Mouse (Mus musculus) embryonic facial prominence, embryonic 14.5 days (tissue): ENCODE measurements around the gene Cdc14a. TPM values are rescaled to one million over a fixed set of nuclear protein-coding genes. Genes with fewer than 3 reads are reported as not detected.
A peak's percentile ranks its signal among the peaks of the same experiment; 100 is the strongest.

ENCODE experiments used
- ATAC-seq: fragments of 200-750 bp; cut with Nextera tagmentation; 2 replicates; pipeline ENCODE4 v1.8.0; 2017; ENCODE audit warnings: low read depth, moderate number of reproducible peaks, moderate TSS enrichment
- DNase-seq: peaks from one replicate; pipeline ENCODE4 v3.0.0-alpha.2; 2015; ENCODE audit warnings: low spot score
- H3K27ac ChIP-seq: fragments of 300-500 bp; sonication (generic); replicated peaks from 2 replicates; pipeline ENCODE4 v1.5.1; 2014; ENCODE audit warnings: low read depth, mild to moderate bottlenecking, low read length, moderate library complexity
- H3K27me3 ChIP-seq: fragments of 300-500 bp; sonication (generic); replicated peaks from 2 replicates; pipeline ENCODE4 v1.6.1; 2014; ENCODE audit warnings: low read length; ENCODE audit not compliant: control insufficient read depth, insufficient read depth
- H3K36me3 ChIP-seq: fragments of 300-500 bp; sonication (generic); 2 replicates; pipeline ENCODE4 v1.6.1; 2014; ENCODE audit warnings: low read length, mixed read lengths; ENCODE audit not compliant: control insufficient read depth, insufficient read depth
- H3K4me1 ChIP-seq: fragments of 300-500 bp; sonication (generic); 2 replicates; pipeline ENCODE4 v1.6.1; 2014; ENCODE audit warnings: antibody characterized with exemption, low read length; ENCODE audit not compliant: control insufficient read depth, insufficient read depth
- H3K4me2 ChIP-seq: fragments of 300-500 bp; sonication (generic); 2 replicates; pipeline ENCODE4 v1.6.1; 2014; ENCODE audit warnings: low read depth, mild to moderate bottlenecking, low read length, moderate library complexity, mixed read lengths
- H3K4me3 ChIP-seq: fragments of 300-500 bp; sonication (generic); 2 replicates; pipeline ENCODE4 v1.5.1; 2014; ENCODE audit warnings: low read depth, mild to moderate bottlenecking, low read length
- H3K9ac ChIP-seq: fragments of 300-500 bp; sonication (generic); 2 replicates; pipeline ENCODE4 v1.6.1; 2014; ENCODE audit warnings: low read depth, mild to moderate bottlenecking, low read length, moderate library complexity, mixed read lengths
- H3K9me3 ChIP-seq: fragments of 300-500 bp; sonication (generic); 2 replicates; pipeline ENCODE4 v1.6.1; 2016; ENCODE audit warnings: low read length; ENCODE audit not compliant: control insufficient read depth
- WGBS: fragments of 180-500 bp; shearing (Covaris S2); extraction: QIAGEN DNeasy Blood & Tissue Kit; methylation state at CpG from one replicate; pipeline ENCODE4 v1.1.7; 2014; 5-methylcytosine and 5-hydroxymethylcytosine counted together
- polyA plus RNA-seq: library from polyadenylated mRNA; unstranded; fragments of >200 nt; fragmentation: Nextera tagmentation; extraction: Ambion mirVana; gene quantifications from 2 replicates; pipeline ENCODE4 v1.2.1, GENCODE M21; 2014

Gene Cdc14a
- polyA plus RNA-seq, 1 experiment from 2014 or later = 7.7 TPM

DNA sequence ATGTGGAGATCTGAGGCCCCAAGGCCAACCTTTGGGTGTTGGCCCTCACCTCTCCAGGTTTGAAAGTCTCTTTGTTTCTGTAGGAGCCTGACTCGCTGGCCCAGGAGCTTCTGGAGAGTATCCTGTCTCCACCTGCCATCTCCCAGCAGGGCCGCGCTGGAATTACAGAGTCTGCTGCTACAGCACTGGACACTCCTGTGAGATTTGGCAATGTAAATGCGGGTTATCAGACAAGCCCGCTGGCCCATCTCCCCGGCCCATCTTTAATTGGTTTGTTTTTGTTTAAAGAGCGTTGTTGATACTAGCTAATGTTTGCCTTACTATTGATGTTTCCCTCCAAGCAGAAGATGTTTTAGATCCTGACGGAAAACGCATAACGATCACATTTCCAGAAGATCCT is 15.0 kb downstream of the Cdc14a start:
- ATAC-seq (no peak), DNase-seq (no peak)
- WGBS = 84% methylated on average over 10 of the region's 10 CpGs
- Histone ChIP-seq H3K4me1 (peaks cover 2% of the 10 kb centered on the region; the same call in 1 of the 2 replicates), H3K36me3 (no peaks in the 10 kb centered on the region), H3K4me3 (no peak overlapping the region), H3K9me3 (no peaks in the 10 kb centered on the region), H3K4me2 (no peak overlapping the region), H3K27ac (no peak overlapping the region), H3K27me3 (no peaks in the 10 kb centered on the region), H3K9ac (no peak overlapping the region)

DNA sequence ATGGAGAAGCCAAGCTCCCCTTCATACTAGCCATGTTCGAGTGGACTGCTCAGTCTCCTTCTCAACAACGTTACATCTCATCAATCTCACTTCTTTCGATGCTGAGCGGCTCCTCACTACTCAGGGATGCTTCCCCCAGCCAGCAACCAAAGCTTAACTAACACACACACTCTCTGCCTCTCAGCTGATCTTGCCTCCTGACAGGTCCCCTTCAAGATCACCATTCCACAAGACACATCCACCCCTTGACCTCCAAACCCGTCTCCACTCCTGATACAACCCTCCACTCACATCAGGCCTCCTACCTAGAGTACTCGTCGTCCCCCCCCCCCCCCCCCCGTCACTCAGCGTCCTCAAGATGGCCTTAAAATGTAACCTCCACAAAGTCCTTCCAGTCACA is 18.3 kb downstream of the Cdc14a start:
- H3K4me3 ChIP-seq = no peak overlapping the region
- no peak overlapping the region; the same call in 1 of the 2 replicates for H3K27ac ChIP-seq
- no peak for DNase-seq
- H3K36me3 ChIP-seq = 0 out of 2 replicates have a peak, but pooled peaks cover 4% of the 10 kb centered on the region
- no peak for ATAC-seq
- H3K4me2 ChIP-seq = no peak overlapping the region
- no peaks in the 10 kb centered on the region for H3K27me3 ChIP-seq
- 90% methylated on average over 7 of the region's 9 CpGs for WGBS
- H3K9me3 ChIP-seq = no peaks in the 10 kb centered on the region
- no peak overlapping the region for H3K9ac ChIP-seq
- peaks cover 4% of the 10 kb centered on the region; the same call in 1 of the 2 replicates for H3K4me1 ChIP-seq

- H3K9me3 ChIP-seq = no peaks in the 10 kb centered on the region
- 0 out of 2 replicates have a peak, but pooled peaks cover 4% of the 10 kb centered on the region for H3K36me3 ChIP-seq
- H3K27ac ChIP-seq = no peak overlapping the region
- ATAC-seq (no peak), DNase-seq (no peak)
- H3K4me1 ChIP-seq = peaks cover 3% of the 10 kb centered on the region; the same call in 1 of the 2 replicates
- no peak overlapping the region for H3K9ac ChIP-seq
- no peak overlapping the region for H3K4me3 ChIP-seq
- no peaks in the 10 kb centered on the region for H3K27me3 ChIP-seq
- no peak overlapping the region for H3K4me2 ChIP-seq
- 85% methylated on average over 11 of the region's 11 CpGs for WGBS
Measured at GRCm38 (mm10) chr3:116401436-116401835, 22.4 kb downstream of the Cdc14a start.

DNA sequence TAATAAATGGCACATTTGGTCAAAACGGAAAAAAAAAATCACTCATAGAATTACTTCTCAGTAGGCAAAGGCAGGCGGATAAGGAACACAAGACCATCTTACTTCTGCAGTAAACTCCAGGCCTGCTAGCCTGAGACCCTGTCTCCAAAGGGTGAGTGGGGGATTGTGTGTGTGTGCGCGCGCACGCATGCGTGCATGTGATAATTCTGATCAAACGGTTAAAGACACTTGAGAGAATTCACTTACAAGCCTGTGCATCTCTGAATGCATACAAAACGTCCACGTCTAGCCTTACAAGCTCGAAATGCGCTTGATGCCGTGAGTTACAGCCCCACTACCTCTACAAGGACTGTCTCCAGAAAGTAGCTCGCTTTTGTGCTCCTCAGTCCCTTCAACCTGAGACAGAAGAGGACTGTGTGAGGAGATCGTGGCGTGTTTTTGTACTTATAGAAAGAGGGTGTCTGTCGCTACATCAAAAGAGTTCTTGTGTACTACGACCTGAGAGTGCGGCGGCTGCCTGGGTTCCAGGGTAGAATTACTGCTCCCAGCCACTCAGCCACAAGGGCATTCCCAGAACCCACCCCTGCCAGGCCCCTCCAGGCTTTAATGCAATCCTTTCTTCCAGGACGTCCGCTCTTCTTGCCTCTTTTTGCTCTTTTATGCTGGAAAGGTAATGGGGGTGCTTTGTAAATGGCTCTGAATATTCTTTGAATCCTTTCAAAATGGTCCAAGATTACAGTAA is 24.3 kb downstream of the Cdc14a start:
- DNase-seq (no peak), ATAC-seq (peak; percentile 62)
- 52% methylated on average over 22 of the region's 22 CpGs for WGBS
- Histone ChIP-seq H3K27ac (no peak overlapping the region), H3K9me3 (no peaks in the 10 kb centered on the region), H3K27me3 (no peaks in the 10 kb centered on the region), H3K4me1 (peaks cover 3% of the 10 kb centered on the region; the same call in 1 of the 2 replicates), H3K4me2 (peak overlapping the region; percentile 5; the same call in 1 of the 2 replicates), H3K9ac (peak overlapping the region; percentile 6; the same call in 1 of the 2 replicates), H3K4me3 (no peak overlapping the region), H3K36me3 (0 out of 2 replicates have a peak, but pooled peaks cover 4% of the 10 kb centered on the region)

- Histone ChIP-seq H3K4me1 (peaks cover 3% of the 10 kb centered on the region; the same call in 1 of the 2 replicates), H3K9me3 (no peaks in the 10 kb centered on the region)
- WGBS = 86% methylated on average over 10 of the region's 10 CpGs
Measured at GRCm38 (mm10) chr3:116398543-116398942, 25.3 kb downstream of the Cdc14a start.

GRCm38 (mm10) chr3:116397976-116398375 is 25.9 kb downstream of the Cdc14a start:
- ATAC-seq (0 out of 2 replicates have a peak, but pooled peaks have one; percentile 53), DNase-seq (no peak)
- 72% methylated on average over 7 of the region's 7 CpGs for WGBS
- 0 out of 2 replicates have a peak, but pooled peaks cover 4% of the 10 kb centered on the region for H3K36me3 ChIP-seq
- no peak overlapping the region for H3K27ac ChIP-seq
- H3K4me3 ChIP-seq = no peak overlapping the region
- H3K9ac ChIP-seq = no peak overlapping the region
- H3K4me2 ChIP-seq = no peak overlapping the region
- H3K4me1 ChIP-seq = peaks cover 3% of the 10 kb centered on the region; the same call in 1 of the 2 replicates
- H3K9me3 ChIP-seq = no peaks in the 10 kb centered on the region
- no peaks in the 10 kb centered on the region for H3K27me3 ChIP-seq

More at GRCm38 (mm10) chr3:116398543-116398942, 25.3 kb downstream of the Cdc14a start:
- Histone ChIP-seq H3K4me3 (no peak overlapping the region), H3K27ac (no peak overlapping the region), H3K27me3 (no peaks in the 10 kb centered on the region), H3K4me2 (no peak overlapping the region), H3K9ac (no peak overlapping the region), H3K36me3 (0 out of 2 replicates have a peak, but pooled peaks cover 4% of the 10 kb centered on the region)
- DNase-seq = no peak
- no peak for ATAC-seq

GRCm38 (mm10) chr3:116397341-116397740 is 26.5 kb downstream of the Cdc14a start:
- Histone ChIP-seq H3K9me3 (no peaks in the 10 kb centered on the region), H3K27ac (no peak overlapping the region), H3K4me1 (peaks cover 3% of the 10 kb centered on the region; the same call in 1 of the 2 replicates), H3K9ac (no peak overlapping the region), H3K4me3 (no peak overlapping the region), H3K36me3 (0 out of 2 replicates have a peak, but pooled peaks cover 4% of the 10 kb centered on the region), H3K27me3 (no peaks in the 10 kb centered on the region), H3K4me2 (no peak overlapping the region)
- whole genome bisulfite sequencing = 80% methylated on average over 6 of the region's 6 CpGs
- DNase-seq (no peak), ATAC-seq (peak; percentile 63; the same call in 1 of the 2 replicates)

GRCm38 (mm10) chr3:116396571-116396970 is 27.3 kb downstream of the Cdc14a start:
- 74% methylated on average over 3 of the region's 3 CpGs for WGBS
- no peak for DNase-seq
- H3K9me3 ChIP-seq = no peaks in the 10 kb centered on the region
- no peak overlapping the region for H3K27ac ChIP-seq
- peaks cover 3% of the 10 kb centered on the region; the same call in 1 of the 2 replicates for H3K36me3 ChIP-seq
- ATAC-seq = no peak
- H3K27me3 ChIP-seq = no peaks in the 10 kb centered on the region
- no peak overlapping the region for H3K4me3 ChIP-seq
- H3K4me1 ChIP-seq = peaks cover 3% of the 10 kb centered on the region; the same call in 1 of the 2 replicates
- H3K9ac ChIP-seq = no peak overlapping the region
- H3K4me2 ChIP-seq = no peak overlapping the region
